Mouse (Mus musculus): ENCODE measurements around the gene Man2a2. TPM values are rescaled to one million over a fixed set of nuclear protein-coding genes. Genes with fewer than 3 reads are reported as not detected.
A peak's percentile ranks its signal among the peaks of the same experiment; 100 is the strongest.

Man2a2 gene
- total RNA-seq, 2 experiments from 2014 or later = 169 to 178 TPM

DNA sequence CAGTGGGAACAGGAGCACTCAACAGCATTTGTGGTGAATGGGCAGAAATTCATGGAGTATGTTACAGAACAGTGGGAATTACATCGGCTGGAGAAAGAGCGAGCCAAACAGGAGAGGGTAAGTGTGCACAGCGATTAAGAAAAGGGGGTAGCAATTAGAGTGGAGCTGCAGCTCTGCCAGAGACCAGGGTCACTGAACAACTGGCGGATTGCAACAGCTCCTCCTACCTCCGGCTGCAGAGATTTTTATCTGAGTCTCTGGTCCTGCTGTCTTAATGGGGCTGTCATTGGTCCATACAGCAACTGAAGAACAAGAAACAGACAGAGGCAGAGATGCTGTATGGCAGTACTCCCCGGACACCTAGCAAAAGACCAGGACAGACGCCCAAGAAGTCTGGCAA is 60.4 kb downstream of the Man2a2 start:
- H3K4me3 ChIP-seq = no peak overlapping the region
- no peak for DNase-seq (ENCODE audit: low spot score in 2 of 2)
- no peak overlapping the region for H3K27ac ChIP-seq
- TF ChIP-seq CTCF (conservative IDR thresholded peaks at IDR 0.05) = no peak

DNA sequence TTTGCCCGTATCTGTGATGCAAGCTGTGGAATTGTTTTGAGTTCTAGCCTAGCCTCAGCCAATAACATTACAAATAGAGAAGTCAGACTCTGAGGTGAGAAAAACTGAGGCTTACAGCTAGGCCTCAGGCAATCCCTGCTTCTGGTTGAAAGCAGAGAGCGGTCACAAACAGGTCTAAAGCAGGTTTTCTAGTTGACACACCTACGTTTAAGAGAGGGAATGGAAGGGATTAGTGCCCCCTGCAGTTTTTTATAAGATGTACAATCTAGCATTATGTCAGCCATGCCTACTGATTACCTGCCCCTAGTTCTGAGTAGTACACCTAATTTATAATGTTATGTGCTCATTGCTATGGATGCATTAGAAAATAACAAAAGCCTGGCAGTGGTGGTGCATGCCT is 63.4 kb downstream of the Man2a2 start:
- TF ChIP-seq CTCF (conservative IDR thresholded peaks at IDR 0.05) = peak; percentile 35
- Histone ChIP-seq H3K4me3 (no peak overlapping the region), H3K27ac (no peak overlapping the region)
- DNase-seq (ENCODE audit: low spot score in 2 of 2) = no peak

DNA sequence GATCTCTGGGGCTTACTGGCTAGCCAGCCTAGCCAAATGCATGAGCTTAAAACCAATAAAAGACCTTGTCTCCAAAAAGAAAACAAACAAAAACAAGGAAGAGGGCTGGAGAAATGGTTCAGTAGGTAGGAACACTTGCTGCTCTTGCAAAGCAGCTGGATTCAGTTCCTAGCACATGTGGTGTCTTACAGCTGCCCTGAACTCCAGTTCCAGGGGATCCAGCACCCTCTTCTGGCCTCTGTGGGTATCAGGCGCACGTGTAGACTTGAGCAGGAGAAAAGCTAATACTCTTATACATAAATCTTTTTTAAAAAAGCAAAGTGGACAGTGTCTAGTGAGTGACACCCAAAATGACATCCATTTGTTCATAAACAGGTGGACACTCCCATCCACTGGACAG is 69.7 kb downstream of the Man2a2 start:
- Histone ChIP-seq H3K4me3 (no peak overlapping the region), H3K27ac (no peak overlapping the region)
- TF ChIP-seq CTCF (conservative IDR thresholded peaks at IDR 0.05) = peak; percentile 20; the same call in 1 of the 2 replicates
- no peak for DNase-seq (ENCODE audit: low spot score in 2 of 2)

DNA sequence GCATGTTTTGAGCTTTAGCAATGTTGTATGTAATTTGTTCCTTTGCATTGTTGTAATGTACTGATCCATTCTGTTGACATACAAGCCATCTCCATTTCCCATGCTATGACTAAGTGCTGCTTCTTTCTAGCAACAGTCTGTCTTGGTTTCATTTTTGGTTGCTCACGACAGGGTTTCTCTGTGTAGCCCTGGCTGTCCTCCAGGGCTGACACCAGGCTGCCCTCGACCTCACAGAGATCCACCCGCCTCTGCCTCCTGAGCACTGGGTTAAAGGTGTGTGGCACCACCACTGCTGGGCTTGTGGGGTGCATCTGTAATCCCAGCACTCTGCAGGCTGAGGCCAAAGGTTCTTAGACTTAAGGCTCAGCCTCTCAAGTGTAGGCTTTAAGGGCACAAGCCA is 71.6 kb downstream of the Man2a2 start:
- H3K4me3 ChIP-seq = no peak overlapping the region
- no peak for TF ChIP-seq CTCF (conservative IDR thresholded peaks at IDR 0.05)
- DNase-seq (ENCODE audit: low spot score in 2 of 2) = no peak
- H3K27ac ChIP-seq = no peak overlapping the region

Other genes with a start within 250 kb of the Man2a2 start
- 10 to 100 TPM; 25.7 to 27.5 TPM for gene Sema4b, start 184.5 kb downstream of the Man2a2 start, total RNA-seq (2021)
- 10 to 100 TPM; 23.6 to 25.0 TPM for gene Cib1, start 138.6 kb downstream of the Man2a2 start, total RNA-seq (2021)
- gene Gdpgp1, start 138.5 kb downstream of the Man2a2 start, total RNA-seq (2021) = 1 to 10 TPM; 6.1 to 6.8 TPM
- gene Ttll13, start 125.0 kb downstream of the Man2a2 start, total RNA-seq (2021) = 1 to 10 TPM; 1.4 to 3.3 TPM
- gene Ngrn, start 110.2 kb downstream of the Man2a2 start, total RNA-seq (2021) = 10 to 100 TPM; 38.5 to 42.2 TPM
- 10 to 100 TPM; 22.9 to 24.7 TPM for gene Vps33b, start 101.7 kb downstream of the Man2a2 start, total RNA-seq (2021)
- 1 to 10 TPM; 1.2 to 2.7 TPM for gene Prc1, start 76.9 kb downstream of the Man2a2 start, total RNA-seq (2021)
- 10 to 100 TPM; 15.3 to 19.8 TPM for gene Rccd1, start 46.9 kb downstream of the Man2a2 start, total RNA-seq (2021)
- 10 to 100 TPM; 38.0 to 40.9 TPM for gene Unc45a, start 30.4 kb downstream of the Man2a2 start, total RNA-seq (2021)
- 10 to 100 TPM; 45.5 to 46.6 TPM for gene Hddc3, start 28.3 kb downstream of the Man2a2 start, total RNA-seq (2021)
- 1 to 10 TPM; 5.0 to 5.7 TPM for gene Fes, start 16.6 kb upstream of the Man2a2 start, total RNA-seq (2021)
- gene Furin, start 34.1 kb upstream of the Man2a2 start, total RNA-seq (2021) = 10 to 100 TPM; 39.4 to 40.6 TPM
- gene Blm, start 163.7 kb upstream of the Man2a2 start, total RNA-seq (2021) = 1 to 10 TPM; 3.1 to 4.3 TPM

Data from layer of hippocampus, adult 2 months (tissue).